Mouse (Mus musculus): ENCODE results near the gene Ints1. TPM values are rescaled to one million over a fixed set of nuclear protein-coding genes. Genes with fewer than 3 reads are reported as not detected.

Gene Ints1
- total and polyA plus RNA-seq, 3 experiments, result 35.1 to 40.9 (median 40.2) TPM

DNA sequence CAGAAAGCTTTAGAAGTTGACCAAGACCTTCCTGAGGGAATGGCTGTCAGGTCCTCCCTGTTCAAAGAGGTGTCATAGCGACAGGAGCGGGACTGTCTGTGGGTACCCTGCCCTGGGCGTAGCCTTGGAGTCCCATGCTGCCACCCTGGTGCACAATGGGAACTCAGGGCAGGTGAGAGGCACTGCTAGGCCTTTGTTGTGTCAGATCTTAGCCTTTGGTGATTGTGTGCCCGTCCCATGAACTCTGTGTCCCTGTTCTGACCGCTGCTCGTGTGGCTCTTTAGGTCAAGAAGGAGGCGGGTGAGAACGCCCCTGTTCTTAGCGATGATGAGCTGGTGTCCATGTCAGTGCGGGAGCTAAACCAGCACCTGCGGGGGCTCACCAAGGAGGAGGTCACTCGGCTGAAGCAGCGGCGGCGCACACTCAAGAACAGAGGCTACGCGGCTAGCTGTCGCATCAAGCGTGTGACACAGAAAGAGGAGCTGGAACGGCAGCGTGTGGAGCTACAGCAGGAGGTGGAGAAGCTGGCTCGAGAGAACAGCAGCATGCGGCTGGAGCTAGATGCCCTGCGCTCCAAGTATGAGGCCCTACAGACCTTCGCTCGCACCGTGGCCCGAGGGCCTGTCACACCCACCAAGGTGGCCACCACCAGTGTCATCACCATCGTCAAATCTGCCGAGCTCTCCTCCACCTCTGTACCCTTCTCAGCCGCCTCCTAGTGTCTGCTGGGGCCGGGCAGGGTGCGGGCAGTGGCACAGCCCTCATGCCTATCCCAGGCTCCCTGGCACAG is 24.5 kb upstream of the Ints1 start:
- no peak overlapping the region for H3K27ac ChIP-seq
- no peak for TF ChIP-seq POLR2A (IDR thresholded peaks at IDR 0.05; ENCODE audit: insufficient read depth, low read depth, low read length)
- TF ChIP-seq EP300 (IDR thresholded peaks at IDR 0.05; ENCODE audit: insufficient read depth, low read depth, low read length), result no peak
- no peak for TF ChIP-seq CTCF (IDR thresholded peaks at IDR 0.05)
- WGBS, result 92% methylated on average over 33 of the region's 33 CpGs
- no peak overlapping the region for H3K4me3 ChIP-seq
- no peak overlapping the region for H3K9ac ChIP-seq (ENCODE audit: low read depth, low read length)
- no peak for DNase-seq
- no peaks in the 10 kb centered on the region; the same call in 1 of the 2 replicates for H3K36me3 ChIP-seq (ENCODE audit: control insufficient read depth, insufficient read depth, low read length)
- H3K79me2 ChIP-seq (replicated peaks; ENCODE audit: control insufficient read depth, insufficient read depth, low read length), result peaks cover 5% of the 10 kb centered on the region; the same call in 1 of the 2 replicates
- intact Hi-C loops (cut with DNase I), result loop anchor here (10.0 kb wide), 1 partner anchor 415 kb away; no protein-coding TSS in a partner anchor
- H3K27me3 ChIP-seq (ENCODE audit: control insufficient read depth, insufficient read depth, low read length), result no peaks in the 10 kb centered on the region
- peaks cover 28% of the 10 kb centered on the region for H3K4me1 ChIP-seq (ENCODE audit: control insufficient read depth, insufficient read depth, low read length)

- Histone ChIP-seq H3K4me3 (no peak overlapping the region), H3K9ac (ENCODE audit: low read depth, low read length) (no peak overlapping the region), H3K27ac (peak overlapping the region; percentile 99; the same call in 1 of the 2 replicates), H3K4me1 (ENCODE audit: control insufficient read depth, insufficient read depth, low read length) (peaks cover 37% of the 10 kb centered on the region), H3K36me3 (ENCODE audit: control insufficient read depth, insufficient read depth, low read length) (no peaks in the 10 kb centered on the region; the same call in 1 of the 2 replicates), H3K79me2 (replicated peaks; ENCODE audit: control insufficient read depth, insufficient read depth, low read length) (peaks cover 5% of the 10 kb centered on the region; the same call in 1 of the 2 replicates), H3K27me3 (ENCODE audit: control insufficient read depth, insufficient read depth, low read length) (no peaks in the 10 kb centered on the region)
- DNase-seq, result no peak
- WGBS, result 92% methylated on average over 9 of the region's 9 CpGs
- intact Hi-C loops (cut with DNase I), result loop anchor here (10.0 kb wide), 1 partner anchor 414 kb away; no protein-coding TSS in a partner anchor
- no peak for TF ChIP-seq CTCF (IDR thresholded peaks at IDR 0.05)
Observed at GRCm38 (mm10) chr5:139799041-139799440, 23.6 kb upstream of the Ints1 start.

- peak overlapping the region; percentile 7; the same call in 1 of the 2 replicates for H3K4me3 ChIP-seq
- H3K27ac ChIP-seq, result peak overlapping the region; percentile 99
- DNase-seq, result no peak
- H3K79me2 ChIP-seq (replicated peaks; ENCODE audit: control insufficient read depth, insufficient read depth, low read length), result peaks cover 5% of the 10 kb centered on the region; the same call in 1 of the 2 replicates
- WGBS, result 42% methylated on average over 12 of the region's 12 CpGs
- TF ChIP-seq CTCF (IDR thresholded peaks at IDR 0.05), result no peak
- TF ChIP-seq POLR2A (IDR thresholded peaks at IDR 0.05; ENCODE audit: insufficient read depth, low read depth, low read length), result no peak
- TF ChIP-seq EP300 (IDR thresholded peaks at IDR 0.05; ENCODE audit: insufficient read depth, low read depth, low read length), result no peak
- peaks cover 40% of the 10 kb centered on the region for H3K4me1 ChIP-seq (ENCODE audit: control insufficient read depth, insufficient read depth, low read length)
- H3K9ac ChIP-seq (ENCODE audit: low read depth, low read length), result peak overlapping the region; percentile 15
- no peaks in the 10 kb centered on the region; the same call in 1 of the 2 replicates for H3K36me3 ChIP-seq (ENCODE audit: control insufficient read depth, insufficient read depth, low read length)
- intact Hi-C loops (cut with DNase I), result loop anchor here (10.0 kb wide), 1 partner anchor 414 kb away; no protein-coding TSS in a partner anchor
- no peaks in the 10 kb centered on the region for H3K27me3 ChIP-seq (ENCODE audit: control insufficient read depth, insufficient read depth, low read length)
Observed at GRCm38 (mm10) chr5:139798168-139798900, 22.9 kb upstream of the Ints1 start.

- Histone ChIP-seq H3K4me3 (peak overlapping the region; percentile 46), H3K27ac (peak overlapping the region; percentile 99), H3K79me2 (replicated peaks; ENCODE audit: control insufficient read depth, insufficient read depth, low read length) (peaks cover 5% of the 10 kb centered on the region; the same call in 1 of the 2 replicates), H3K9ac (ENCODE audit: low read depth, low read length) (peak overlapping the region; percentile 62), H3K36me3 (ENCODE audit: control insufficient read depth, insufficient read depth, low read length) (no peaks in the 10 kb centered on the region; the same call in 1 of the 2 replicates), H3K27me3 (ENCODE audit: control insufficient read depth, insufficient read depth, low read length) (no peaks in the 10 kb centered on the region), H3K4me1 (ENCODE audit: control insufficient read depth, insufficient read depth, low read length) (peaks cover 42% of the 10 kb centered on the region)
- no peak for TF ChIP-seq POLR2A (IDR thresholded peaks at IDR 0.05; ENCODE audit: insufficient read depth, low read depth, low read length)
- TF ChIP-seq EP300 (IDR thresholded peaks at IDR 0.05; ENCODE audit: insufficient read depth, low read depth, low read length), result peak; percentile 83
- WGBS, result 16% methylated on average over 11 of the region's 11 CpGs
- intact Hi-C loops (cut with DNase I), result loop anchor here (10.0 kb wide), 1 partner anchor 413 kb away; no protein-coding TSS in a partner anchor
- peak; percentile 92 for DNase-seq
Observed at GRCm38 (mm10) chr5:139797473-139798167, 22.1 kb upstream of the Ints1 start.

GRCm38 (mm10) chr5:139796900-139797299 is 21.4 kb upstream of the Ints1 start:
- Histone ChIP-seq H3K79me2 (replicated peaks; ENCODE audit: control insufficient read depth, insufficient read depth, low read length) (peaks cover 5% of the 10 kb centered on the region; the same call in 1 of the 2 replicates), H3K27ac (peak overlapping the region; percentile 99), H3K27me3 (ENCODE audit: control insufficient read depth, insufficient read depth, low read length) (no peaks in the 10 kb centered on the region), H3K9ac (ENCODE audit: low read depth, low read length) (peak overlapping the region; percentile 63), H3K36me3 (ENCODE audit: control insufficient read depth, insufficient read depth, low read length) (no peaks in the 10 kb centered on the region; the same call in 1 of the 2 replicates), H3K4me1 (ENCODE audit: control insufficient read depth, insufficient read depth, low read length) (peaks cover 45% of the 10 kb centered on the region), H3K4me3 (peak overlapping the region; percentile 50)
- 1% methylated on average over 13 of the region's 13 CpGs for WGBS
- TF ChIP-seq POLR2A (IDR thresholded peaks at IDR 0.05; ENCODE audit: insufficient read depth, low read depth, low read length), result peak; percentile 82
- TF ChIP-seq CTCF (IDR thresholded peaks at IDR 0.05), result no peak
- peak; percentile 98 for TF ChIP-seq EP300 (IDR thresholded peaks at IDR 0.05; ENCODE audit: insufficient read depth, low read depth, low read length)
- intact Hi-C loops (cut with DNase I), result loop anchor here (10.0 kb wide), 1 partner anchor 412 kb away; no protein-coding TSS in a partner anchor
- peak; percentile 90 to 95 for DNase-seq
